Mouse (Mus musculus): ENCODE data around the gene Tmem104.

Tmem104 gene

DNA sequence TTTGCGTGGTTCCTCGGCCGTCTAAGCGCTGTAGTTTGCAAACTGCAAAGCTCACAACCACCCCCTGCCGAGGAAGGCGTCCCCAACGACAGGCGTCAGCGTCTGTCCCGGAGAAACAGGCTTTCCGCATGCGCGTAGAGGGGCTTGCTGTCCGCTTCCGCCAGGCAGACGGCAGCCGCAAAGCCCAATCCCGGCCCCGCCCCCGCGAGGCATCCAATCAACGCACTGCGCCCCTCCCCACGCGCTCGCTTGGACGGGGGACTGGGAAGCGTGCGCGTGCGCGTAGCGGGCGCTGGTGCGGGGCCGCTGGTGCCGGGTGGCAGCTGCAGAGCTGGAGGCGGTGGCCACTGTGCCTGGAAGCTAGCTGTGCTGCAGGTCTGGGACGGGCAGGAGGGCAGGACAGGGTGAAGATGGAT, at the start of gene Tmem104:
Gene Tmem104 (plus strand): TSS at position 264 of the 416 bp plus-strand sequence.
- TF ChIP-seq GATA4 (IDR thresholded peaks at IDR 0.05; ENCODE audit: insufficient replicate concordance, low read length) = no peak

DNA sequence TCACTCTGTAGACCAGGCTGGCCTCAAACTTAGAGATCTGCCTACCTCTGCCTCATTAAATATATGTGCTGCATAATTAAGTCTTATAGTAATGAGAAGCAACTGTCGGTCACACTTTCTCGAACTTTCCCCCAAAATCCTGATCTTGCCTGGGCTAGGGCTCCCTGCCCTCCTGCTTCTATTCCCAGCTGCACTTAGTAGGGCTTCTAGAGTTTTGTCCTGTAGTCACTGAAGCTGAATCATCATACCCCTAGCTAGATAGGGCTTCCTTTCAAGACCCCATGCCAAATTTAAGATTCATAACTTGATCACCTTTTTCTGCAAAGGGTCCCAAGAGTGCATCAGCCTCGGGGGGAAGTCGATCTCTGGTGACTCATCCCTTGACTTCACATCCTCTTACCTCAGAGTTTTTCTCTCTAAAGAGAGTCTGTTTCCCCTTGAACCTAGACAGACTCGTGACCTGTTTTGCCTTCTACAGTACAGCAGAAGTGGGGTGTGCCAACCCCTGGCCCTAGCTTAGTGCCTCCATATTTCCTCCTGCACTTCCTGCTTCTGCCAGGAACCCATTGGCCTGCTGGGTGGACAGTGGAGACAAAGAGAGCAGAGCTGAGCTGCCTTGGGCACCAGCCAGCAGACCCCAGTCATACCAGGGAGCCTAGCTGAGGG, 48.6 kb upstream of the Tmem104 start:
- TF ChIP-seq GATA4 (IDR thresholded peaks at IDR 0.05; ENCODE audit: insufficient replicate concordance, low read length) = no peak

DNA sequence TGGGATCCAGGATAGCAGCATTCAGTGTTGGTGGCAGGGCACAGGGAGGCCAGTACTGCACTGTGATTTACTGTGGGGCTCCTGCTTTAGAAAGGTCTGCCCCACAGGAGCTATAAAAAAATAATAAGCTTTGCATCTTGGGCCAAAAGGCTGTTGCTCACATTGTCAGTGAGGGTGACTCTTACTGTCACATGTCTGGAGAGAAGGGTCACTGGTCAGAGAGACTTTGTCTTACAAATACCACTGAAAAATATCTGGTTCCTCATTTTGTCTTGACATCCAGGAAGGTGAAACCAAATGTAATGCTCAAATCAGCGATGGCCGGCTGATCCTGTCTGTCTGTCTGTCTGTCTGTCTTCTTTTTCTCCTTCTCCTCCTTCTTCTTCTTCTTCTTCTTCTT, 45.3 kb upstream of the Tmem104 start:
- no peak for TF ChIP-seq GATA4 (IDR thresholded peaks at IDR 0.05; ENCODE audit: insufficient replicate concordance, low read length)

DNA sequence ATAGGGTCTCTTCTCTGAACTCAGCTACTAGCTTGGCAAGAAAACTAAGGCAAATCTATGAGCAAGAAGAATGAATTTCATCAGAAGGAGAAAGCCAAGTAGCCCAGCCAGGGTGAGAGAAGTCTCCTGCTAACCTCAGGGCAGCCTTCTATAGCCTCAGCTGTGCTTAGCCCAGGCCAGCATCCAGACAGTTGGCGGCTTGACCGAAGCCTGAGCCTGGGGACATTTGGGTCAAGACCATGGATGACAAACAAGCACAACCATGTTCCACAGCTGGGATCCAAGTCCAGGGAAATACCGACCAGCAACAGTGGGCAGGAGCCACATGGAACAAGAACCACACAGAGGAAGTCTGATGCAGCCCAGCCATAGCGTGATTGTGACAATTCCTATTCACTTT, 39.5 kb upstream of the Tmem104 start:
- no peak for TF ChIP-seq GATA4 (IDR thresholded peaks at IDR 0.05; ENCODE audit: insufficient replicate concordance, low read length)

DNA sequence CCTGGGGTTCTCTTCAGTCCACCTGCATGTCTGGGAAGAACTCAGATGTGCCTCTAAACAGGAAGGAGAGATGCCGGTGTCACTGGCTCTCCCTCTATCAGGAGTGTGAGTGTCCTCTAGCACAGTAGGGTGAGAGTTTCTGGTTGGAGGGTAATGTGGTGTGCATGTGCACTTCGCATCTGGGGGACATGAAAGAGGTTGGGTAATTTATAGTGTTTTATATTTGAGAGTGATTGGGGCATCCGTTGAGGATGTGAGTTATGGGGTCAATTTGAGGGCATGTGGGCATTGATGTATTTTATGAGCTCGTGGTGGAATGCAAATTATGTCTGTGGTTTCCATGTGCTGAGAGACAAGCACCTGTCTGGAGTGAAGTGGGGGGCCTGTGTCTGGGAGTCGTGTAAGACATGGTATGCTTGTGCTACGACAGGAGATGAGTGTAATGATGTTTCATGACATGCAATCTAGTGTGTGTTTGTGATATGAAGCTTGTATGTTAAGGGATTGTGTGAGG, 36.5 kb upstream of the Tmem104 start:
- TF ChIP-seq GATA4 (IDR thresholded peaks at IDR 0.05; ENCODE audit: insufficient replicate concordance, low read length) = no peak

DNA sequence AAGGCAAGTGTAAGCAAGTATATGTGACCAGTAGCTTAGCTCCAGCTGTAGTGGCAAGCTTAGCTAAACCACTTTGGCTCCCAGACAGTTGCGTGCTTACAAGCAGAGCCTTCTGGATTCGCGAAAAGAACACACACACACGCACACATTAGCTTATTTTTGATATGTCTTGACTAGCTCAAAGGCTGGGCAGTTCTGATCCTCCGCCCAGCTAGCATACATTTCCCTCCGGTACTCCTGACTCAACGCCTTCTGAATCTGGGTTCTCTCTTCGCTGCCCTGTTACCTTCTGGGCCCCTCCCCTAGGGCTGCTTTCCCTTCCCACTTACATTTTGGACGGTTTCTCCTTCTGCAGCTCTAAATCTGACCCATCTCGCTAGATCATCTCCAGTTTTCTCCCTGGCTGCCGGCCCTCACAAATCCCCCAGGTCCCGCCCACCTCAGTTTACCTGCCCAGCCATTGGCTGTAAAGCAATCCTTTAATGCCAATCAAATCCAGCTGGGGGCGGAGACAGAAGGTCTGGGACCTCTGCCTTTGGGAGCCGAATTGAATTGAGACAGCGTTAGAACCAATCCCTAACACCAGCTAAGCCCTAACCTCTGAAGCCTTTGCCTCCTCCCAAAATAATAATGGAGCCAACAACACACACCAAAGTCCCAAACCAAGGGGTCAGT, 35.4 kb upstream of the Tmem104 start:
- no peak for TF ChIP-seq GATA4 (IDR thresholded peaks at IDR 0.05; ENCODE audit: insufficient replicate concordance, low read length)

DNA sequence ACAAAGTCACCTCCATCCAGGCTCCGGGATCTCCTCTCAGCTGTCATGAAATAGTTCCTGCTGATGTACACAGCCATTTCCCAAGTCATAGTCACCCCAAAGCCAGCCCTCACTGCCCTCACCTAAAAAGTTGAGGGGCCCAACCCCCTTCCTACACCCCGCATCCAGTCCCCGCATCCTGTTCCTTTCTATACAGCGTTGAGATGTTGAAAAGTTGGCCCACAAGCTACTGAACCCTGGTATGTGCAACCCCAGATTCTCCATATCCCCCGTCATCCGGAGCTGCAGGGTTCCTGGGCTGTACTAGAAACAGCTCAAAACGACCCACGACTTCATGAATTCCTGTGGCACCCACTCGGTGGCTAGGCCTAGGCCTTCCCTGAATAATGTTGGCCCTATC, 34.2 kb upstream of the Tmem104 start:
- no peak for TF ChIP-seq GATA4 (IDR thresholded peaks at IDR 0.05; ENCODE audit: insufficient replicate concordance, low read length)

DNA sequence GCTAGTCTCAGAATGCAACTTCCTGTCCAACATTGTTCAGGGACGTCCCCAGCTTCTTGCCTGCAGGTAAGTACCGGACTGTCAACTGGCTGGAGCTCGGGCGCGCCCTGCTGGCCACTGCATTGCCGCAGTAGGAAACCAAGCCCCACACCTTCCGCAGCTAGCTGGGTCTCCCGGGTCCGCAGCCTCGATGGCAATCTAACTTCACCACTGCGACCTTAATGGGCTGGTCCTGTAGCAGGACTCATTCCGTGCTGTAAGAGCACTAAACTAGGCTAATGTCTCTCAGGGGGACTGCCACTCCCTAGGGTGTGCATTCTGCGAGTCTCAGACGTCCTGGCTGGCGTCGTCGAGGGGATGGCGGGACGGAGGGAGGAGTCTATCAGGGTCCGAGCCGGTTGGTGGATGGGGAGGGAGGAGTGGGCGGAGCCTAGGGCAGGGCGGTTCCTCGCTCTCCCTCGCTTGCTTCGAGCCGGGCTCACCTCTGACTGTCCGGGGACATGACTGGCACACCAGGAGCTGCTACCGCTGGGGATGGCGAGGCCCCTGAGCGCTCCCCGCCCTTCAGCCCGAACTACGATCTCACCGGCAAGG, 33.5 kb upstream of the Tmem104 start:
- no peak for TF ChIP-seq GATA4 (IDR thresholded peaks at IDR 0.05; ENCODE audit: insufficient replicate concordance, low read length)

DNA sequence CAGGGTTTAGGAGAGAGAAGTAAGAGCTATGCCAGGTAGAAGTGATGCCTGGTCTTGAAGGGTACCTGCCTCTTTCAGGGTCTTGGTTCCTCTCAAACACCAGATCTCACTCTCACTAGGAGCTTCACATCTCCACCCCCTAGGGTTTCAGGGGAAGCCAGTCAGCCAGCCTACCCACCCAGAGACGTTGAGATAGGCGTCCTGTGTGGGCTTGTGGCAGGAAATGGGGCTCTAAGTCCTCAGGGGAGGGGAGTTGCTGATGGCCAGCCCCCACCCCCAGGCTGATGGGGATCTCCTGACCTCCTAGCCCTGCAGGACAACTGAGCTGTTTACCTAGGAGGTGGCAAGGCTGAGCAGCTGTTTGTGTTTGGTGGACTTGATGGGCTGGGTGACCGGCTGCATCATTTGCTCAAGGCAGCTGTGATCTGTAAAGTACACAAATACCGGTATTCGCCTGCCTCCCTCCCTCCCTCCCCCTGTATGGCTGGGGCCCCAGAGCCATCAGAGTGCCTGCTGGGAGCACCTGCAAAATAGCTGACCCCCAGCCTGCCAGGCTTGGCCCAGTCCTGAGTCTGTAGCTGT, 32.1 kb upstream of the Tmem104 start:
- no peak for TF ChIP-seq GATA4 (IDR thresholded peaks at IDR 0.05; ENCODE audit: insufficient replicate concordance, low read length)

DNA sequence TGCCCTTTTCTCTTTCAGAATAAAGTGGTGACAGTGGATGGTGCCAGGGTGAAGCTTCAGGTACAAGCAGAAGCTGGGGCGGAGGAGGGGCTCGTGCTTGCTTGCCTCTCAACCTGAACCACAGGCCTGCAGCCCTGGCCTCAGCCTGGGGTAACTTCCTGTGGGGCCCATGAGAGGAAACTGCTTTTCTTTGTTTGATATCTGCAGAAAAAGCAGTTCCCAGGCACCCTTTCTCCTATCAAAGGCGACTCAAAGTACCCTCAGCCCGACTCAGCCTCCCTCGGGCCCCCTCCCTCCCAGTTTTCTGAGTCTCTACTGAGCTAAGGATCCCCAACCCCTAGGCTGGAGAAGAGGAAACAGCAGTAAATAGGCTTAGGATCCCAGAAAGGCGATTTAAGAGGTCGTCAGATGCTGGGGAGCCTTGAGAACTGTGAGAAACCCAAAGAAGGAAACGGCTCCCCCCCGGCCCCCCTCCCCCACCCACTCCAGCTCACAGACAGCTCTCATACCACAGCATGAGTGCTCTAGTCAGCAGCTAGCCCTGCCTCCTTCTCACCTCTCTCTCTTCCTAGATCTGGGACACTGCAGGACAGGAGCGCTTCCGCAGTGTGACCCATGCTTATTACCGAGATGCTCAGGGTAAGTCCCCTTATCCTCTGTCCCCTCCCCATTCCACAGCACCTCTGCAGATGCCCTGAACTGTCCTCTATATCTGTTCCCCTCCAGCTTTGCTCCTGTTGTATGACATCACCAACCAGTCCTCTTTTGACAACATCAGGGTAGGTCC, 29.2 kb upstream of the Tmem104 start:
- TF ChIP-seq GATA4 (IDR thresholded peaks at IDR 0.05; ENCODE audit: insufficient replicate concordance, low read length) = no peak

DNA sequence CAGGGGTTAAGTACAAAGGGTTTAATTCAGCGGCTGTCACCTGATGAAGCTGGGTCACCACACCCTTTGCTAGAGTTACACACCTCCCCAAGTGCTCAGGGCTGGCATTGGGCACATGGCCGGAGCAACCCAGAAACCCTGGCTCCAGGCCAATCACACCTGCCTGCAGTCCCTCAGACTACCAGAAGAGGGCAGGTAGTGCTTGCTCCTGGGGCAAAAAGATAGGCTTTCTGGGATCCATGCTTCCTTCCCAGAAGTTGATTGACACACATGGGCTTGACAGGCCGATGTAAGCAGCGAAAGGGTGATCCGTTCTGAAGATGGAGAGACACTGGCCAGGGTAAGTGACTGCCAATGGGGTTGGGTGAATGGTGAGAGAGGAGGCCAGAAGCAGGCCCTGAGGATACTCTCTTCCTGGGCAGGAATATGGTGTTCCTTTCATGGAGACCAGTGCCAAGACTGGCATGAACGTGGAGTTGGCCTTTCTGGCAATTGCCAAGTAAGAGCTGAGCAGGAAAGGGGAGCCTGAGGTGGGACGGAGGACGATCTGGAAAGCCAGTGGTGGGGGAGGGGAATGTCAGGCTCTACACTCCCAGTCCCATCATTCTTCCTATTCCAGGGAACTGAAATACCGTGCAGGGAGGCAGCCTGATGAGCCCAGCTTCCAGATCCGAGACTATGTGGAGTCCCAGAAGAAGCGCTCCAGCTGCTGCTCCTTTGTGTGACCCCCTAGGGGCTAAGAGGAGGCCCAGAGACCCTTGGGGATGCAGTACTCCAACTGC, 27.1 kb upstream of the Tmem104 start:
- no peak for TF ChIP-seq GATA4 (IDR thresholded peaks at IDR 0.05; ENCODE audit: insufficient replicate concordance, low read length)

DNA sequence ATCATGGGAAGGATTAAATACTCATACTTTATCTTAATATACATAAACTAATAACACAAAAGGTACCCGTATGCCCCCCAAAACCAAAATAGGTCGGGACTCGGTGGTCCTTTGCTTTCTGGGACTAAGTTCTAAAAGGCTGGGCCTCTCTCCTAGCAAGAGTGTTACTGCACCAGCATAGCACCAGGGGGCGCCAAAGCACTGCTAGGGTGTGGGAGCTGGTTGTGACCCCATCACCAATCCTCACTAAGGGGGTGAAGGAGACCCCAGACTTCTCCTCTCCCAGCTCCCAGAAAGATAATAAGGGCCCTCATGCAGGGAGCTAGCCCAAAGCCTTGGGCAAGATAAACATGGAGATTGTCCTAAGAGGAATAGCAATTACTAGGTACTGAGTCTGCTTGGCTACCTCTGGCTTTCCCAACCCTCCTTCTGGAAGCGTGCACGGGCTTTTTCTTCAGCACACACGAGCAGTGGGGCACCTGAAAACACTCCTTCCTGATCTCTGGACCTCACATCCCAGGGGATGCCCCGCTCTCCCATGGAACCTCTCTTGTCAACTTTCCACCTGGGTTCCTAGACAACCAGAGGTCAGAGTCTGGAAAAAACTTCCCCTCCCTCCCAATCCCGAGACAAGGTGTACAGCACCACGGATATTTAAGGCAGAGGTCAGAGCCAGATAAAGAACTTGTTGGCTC, 26.3 kb upstream of the Tmem104 start:
- TF ChIP-seq GATA4 (IDR thresholded peaks at IDR 0.05; ENCODE audit: insufficient replicate concordance, low read length) = no peak; the same call in 1 of the 2 replicates

DNA sequence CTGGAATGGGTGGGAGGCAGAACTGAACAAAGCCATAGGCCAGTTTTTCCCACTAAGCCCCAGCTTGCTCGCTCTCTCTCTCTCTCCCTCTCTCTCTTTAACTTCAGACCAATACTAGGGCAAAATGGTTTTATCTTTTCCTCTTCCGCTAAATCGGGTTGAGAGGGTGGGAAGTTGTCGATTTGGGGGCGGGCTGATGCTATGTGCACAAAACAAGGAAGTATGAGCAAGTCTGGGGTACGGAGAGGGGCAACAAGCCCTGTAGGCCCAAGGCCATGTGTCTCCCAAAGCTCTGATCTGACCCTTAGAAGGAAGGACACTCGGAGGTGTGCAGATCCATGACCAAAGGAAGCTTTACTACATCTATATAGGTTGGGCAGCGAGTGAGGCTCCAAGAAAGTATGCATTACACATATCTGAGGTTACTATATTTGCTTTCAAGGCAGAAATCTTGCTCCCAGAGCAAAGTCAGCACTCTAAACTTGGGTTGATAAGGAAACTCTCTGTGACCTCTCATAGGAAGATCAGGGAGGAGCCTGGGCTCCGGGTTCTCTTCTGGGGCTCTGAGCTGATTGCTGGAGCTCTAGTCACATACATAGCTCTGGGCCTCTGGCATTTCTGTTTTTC, 25.6 kb upstream of the Tmem104 start:
- TF ChIP-seq GATA4 (IDR thresholded peaks at IDR 0.05; ENCODE audit: insufficient replicate concordance, low read length) = no peak; the same call in 1 of the 2 replicates
